Mouse (Mus musculus) cerebellum, adult 11 months (tissue): Measurements from ENCODE around the gene Rpl36.

Experiments used
- DNase-seq: peaks from one replicate; pipeline ENCODE4 v3.0.0; 2022

Rpl36 gene

DNA sequence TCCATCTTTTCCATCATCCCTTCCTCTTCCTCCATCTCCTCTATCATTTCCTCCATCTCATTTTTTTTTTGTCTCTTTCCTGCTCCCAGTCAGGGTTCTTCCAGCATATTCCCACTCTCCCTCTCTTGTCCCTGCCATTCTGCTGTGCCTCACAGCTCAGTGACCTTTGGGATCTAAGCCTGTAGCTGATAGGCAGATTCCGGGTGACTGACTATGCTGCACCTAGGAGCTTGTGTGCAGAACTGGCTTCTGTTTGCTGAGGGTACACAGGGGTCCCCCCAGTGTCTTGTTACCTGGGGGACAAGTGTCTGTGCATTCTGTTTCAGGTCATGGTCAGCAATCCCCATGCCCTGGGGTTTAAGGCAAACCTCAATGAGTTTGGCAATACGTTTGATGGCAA lies 41.6 kb downstream of the Rpl36 start:
- DNase-seq: no peak

DNA sequence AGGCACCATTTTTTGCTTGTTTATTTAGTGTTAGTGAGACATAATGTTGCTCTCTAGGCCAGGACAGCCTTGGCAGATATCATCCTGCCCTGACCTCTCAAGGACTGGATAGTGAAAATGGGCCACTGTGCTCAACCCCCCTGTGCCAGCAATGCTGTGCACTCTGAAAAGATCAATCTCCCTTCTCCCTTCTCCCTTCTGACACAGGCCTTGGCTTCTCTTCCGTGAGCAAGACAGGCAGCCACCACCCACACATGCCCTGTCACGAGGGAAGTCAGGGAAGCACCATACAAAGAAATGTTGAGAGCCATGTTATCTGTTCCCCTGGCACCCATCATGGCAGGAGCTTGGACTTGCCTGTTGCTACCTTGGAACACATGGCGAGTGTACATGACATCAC lies 42.1 kb downstream of the Rpl36 start:
- no peak for DNase-seq

DNA sequence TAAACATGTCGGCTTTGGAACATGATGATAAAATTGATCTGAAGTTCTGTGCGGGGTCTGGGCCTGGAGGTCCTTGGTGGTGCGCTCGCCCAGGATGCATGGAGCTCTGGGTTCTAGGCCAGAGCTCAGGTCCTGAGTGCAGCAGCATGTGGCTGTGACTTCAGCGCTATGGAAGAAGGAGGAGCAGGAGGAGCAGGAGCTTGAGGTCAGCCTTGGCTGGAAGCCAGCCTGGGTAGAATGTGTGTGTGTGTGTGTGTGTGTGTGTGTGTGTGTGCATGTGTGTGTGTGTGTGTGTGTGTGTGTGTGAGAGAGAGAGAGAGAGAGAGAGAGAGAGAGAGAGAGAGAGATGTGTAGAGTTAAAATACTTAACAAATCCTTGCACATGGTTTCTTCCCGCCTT lies 43.0 kb downstream of the Rpl36 start:
- no peak for DNase-seq

DNA sequence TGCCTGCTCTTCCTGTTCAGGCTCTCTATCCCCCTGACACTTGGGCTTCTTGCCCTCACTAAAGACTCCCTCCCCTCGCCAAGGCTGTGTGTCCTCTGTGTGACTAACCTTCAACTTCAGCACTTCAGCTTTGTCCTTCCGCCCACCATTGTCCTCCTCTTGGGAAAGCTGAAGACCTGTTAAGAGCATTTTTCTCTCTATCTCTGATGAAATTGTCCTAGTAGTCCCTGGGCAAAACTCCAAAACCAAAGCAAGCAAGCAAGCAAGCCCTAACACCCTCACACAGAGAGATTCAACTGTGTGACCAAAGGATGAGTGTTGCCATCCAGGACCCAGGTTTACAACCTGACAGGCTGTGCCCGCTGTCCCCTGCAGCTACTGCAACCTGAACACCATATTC lies 50.4 kb downstream of the Rpl36 start:
- DNase-seq: no peak
